Mouse (Mus musculus) embryo, embryonic 10.5 days (tissue): ENCODE measurements around the gene Vmn1r152.
"Not testable (repeated sequence)": the region's sequence is repeated elsewhere in the genome, so short reads cannot be mapped to it uniquely, and the experiment has no call there.

Experiments used
- DNase-seq: peaks from one replicate; pipeline ENCODE4 v3.0.0-alpha.2; 2015; ENCODE audit warnings: low spot score

Gene Vmn1r152

DNA sequence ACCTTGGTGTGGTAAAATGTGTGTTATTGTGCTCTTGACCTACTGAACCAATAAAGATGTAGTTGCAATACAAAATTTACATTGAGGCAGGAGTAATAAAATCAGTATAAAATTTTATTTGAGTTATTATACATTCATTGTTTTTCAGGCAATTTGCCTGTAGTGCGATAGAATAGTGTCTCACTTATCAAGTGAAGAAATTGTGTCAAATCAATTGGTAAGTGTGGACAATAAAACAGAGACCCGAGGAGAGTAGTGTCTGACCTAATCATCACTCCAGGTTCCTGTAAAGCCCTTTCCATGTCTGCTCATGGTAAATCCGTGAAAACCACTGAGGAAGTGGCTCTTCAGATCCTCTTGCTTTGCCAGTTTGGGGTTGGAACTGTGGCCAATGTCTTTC lies at the start of gene Vmn1r152:
Gene Vmn1r152 (plus strand): TSS at position 301 of the 400 bp plus-strand sequence.
- DNase-seq: not testable (repeated sequence)

DNA sequence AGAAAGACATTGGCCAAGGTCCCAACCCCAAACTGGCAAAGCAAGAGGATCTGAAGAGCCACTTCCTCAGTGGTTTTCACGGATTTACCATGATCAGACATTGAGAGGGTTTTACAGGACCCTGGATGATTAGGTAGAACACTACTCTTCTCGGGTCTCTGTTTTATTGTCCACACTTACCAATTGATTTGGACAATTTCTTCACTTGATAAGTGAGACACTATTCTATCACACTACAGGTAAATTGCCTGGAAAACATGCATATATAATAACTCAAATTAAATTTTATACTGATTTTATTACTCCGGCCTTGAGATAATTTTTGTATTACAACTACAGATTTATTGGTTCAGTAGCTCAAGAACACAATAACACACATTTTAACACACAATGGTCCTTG lies 23.2 kb upstream of the Vmn1r152 start, which contains the start of gene Vmn1r151:
Gene Vmn1r151 (minus strand): TSS at position 101 of the 400 bp plus-strand sequence.
- not testable (repeated sequence) for DNase-seq

DNA sequence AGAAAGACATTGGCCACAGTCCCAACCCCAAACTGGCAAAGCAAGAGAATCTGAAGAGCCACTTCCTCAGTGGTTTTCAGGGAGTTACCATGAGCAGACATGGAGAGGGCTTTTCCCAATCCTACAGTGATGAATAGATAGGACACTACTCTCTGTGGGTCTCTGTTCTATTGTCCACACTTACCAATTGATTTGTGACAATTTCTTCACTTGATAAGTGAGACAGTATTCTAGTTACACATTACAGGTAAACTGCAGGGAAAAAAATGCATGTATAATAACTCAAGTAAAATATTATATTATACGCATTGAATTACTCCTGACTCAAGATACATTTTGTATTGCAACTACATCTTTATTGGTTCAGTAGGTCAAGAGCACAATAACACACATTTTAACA lies 12.0 kb downstream of the Vmn1r152 start, which contains the start of gene Gm8677:
Gene Gm8677 (minus strand): TSS at position 101 of the 400 bp plus-strand sequence.
- DNase-seq: not testable (repeated sequence)

DNA sequence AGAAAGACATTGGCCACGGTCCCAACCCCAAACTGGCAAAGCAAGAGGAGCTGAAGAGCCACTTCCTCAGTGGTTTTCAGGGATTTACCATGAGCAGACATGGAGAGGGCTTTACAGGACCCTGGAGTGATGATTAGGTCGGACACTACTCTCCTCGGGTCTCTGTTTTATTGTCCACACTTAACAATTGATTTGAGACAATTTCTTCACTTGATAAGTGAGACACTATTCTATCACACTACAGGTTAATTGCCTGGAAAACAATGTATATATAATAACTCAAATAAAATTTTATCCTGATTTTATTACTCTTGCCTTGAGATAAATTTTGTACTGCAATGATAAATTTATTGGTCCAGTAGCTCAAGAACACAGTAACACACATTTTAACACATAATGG lies 42.5 kb downstream of the Vmn1r152 start, which contains the start of gene Gm4201:
Gene Gm4201 (minus strand): TSS at position 101 of the 400 bp plus-strand sequence.
- DNase-seq: not testable (repeated sequence)
